Mouse (Mus musculus): ENCODE data around the gene Rai1. TPM values are rescaled to one million over a fixed set of nuclear protein-coding genes. Genes with fewer than 3 reads are reported as not detected.

Rai1 gene
- total RNA-seq, 2 experiments from 2014 or later = 44.6 to 45.7 TPM

DNA sequence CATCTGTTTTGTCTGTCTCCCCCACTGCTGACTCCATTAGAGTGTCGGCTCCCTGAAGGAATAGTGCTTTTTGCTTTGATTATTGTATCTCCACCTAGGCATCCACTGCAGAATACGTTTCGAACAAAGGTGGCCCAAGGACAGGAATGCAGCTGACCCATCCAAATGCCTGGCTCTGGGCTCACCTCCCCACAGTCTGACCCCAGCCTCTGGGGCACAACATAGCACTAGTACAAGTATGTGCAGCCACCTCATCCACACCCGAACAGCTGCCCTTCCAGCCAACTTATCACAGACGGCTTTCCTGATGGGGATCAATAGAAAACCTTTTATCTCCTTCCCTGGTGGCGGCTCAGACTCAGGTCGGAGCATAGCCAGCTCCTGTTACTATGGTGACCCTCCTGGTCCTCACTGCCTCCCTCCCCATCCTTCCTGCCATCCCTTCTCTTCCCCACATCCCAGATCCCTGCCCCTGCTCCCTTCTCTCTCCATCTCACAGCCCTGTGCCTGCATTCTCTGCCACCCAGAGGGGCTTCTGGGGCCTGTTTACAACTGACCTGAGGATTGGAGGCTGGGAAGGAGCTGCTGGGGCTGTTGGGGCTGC is 10.7 kb upstream of the Rai1 start:
- no peak for DNase-seq
- intact Hi-C loops (cut with DNase I) = no loop called here

- intact Hi-C loops (cut with DNase I) = no loop called here
- DNase-seq = no peak
Observed at GRCm38 (mm10) chr11:60094909-60095810, 9.7 kb upstream of the Rai1 start.

- DNase-seq = no peak
- intact Hi-C loops (cut with DNase I) = loop anchor here (5.0 kb wide), 1 partner anchor 313 kb away; no protein-coding TSS in a partner anchor
Observed at GRCm38 (mm10) chr11:60099555-60100186, 5.1 kb upstream of the Rai1 start.

DNA sequence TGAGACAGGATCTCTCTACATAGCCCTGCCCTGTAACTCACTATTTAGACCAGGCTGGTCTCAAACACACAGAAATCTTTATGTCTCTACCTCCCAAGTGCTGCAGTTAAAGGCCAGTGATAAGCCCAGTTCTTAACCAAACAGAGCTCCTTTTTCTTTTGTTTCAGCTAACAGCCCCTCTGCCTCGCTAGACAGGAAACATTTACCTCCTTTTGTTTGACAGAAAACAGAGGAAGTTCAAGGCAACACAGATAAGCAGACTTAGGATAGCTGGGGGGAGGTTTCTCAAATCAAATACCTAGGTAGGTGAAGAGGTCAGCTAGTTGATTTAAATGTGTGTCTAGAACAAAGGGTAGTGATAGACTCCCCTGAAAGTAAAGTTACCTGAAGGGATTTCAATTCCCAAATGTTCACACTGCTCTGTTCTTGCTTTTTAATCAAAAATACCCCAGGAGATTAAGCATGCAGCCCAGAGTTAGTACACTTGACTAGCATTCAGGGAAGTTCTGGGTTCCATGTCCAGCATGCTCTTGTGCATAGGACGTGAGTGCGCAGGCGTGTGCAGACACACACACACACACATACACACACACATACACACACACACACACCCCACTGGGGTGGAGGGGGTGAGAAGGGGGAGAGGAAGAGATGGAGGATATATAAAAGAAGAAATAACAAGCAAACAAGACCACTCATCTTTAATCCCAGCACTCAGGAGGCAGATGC is 3.8 kb upstream of the Rai1 start:
- intact Hi-C loops (cut with DNase I) = loop anchor here (5.0 kb wide), 1 partner anchor 311 kb away; no protein-coding TSS in a partner anchor
- no peak for DNase-seq

DNA sequence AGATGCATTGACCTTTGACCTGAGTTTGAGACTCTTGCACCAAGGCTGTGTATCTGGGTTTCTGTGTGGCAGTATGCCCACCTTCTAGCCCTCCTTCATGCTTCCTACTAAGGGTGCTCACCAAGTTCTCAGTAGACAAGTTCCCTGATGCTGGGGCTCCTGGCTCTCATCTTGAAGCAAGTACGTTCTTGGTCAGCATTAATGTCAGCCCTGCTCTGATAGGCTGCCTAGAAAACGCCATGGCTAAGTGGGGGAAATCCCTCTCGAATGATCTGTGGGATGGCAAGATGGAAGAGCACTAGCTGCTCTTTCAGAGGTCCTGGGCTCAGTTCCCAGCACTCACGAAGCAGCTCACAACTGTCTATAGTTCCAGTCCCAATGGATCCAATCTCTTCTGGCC is 2.8 kb upstream of the Rai1 start:
- no peak for DNase-seq
- intact Hi-C loops (cut with DNase I) = loop anchor here (5.0 kb wide), 1 partner anchor 310 kb away; no protein-coding TSS in a partner anchor

- intact Hi-C loops (cut with DNase I) = loop anchor here (5.0 kb wide), 1 partner anchor 310 kb away; no protein-coding TSS in a partner anchor
- DNase-seq = peak in 1 of 2 experiments; percentile 44
Observed at GRCm38 (mm10) chr11:60102664-60103063, 2.1 kb upstream of the Rai1 start.

- no peak for DNase-seq
- intact Hi-C loops (cut with DNase I) = loop anchor here (5.0 kb wide), 1 partner anchor 309 kb away; no protein-coding TSS in a partner anchor
Observed at GRCm38 (mm10) chr11:60103567-60103966, 1.2 kb upstream of the Rai1 start.

DNA sequence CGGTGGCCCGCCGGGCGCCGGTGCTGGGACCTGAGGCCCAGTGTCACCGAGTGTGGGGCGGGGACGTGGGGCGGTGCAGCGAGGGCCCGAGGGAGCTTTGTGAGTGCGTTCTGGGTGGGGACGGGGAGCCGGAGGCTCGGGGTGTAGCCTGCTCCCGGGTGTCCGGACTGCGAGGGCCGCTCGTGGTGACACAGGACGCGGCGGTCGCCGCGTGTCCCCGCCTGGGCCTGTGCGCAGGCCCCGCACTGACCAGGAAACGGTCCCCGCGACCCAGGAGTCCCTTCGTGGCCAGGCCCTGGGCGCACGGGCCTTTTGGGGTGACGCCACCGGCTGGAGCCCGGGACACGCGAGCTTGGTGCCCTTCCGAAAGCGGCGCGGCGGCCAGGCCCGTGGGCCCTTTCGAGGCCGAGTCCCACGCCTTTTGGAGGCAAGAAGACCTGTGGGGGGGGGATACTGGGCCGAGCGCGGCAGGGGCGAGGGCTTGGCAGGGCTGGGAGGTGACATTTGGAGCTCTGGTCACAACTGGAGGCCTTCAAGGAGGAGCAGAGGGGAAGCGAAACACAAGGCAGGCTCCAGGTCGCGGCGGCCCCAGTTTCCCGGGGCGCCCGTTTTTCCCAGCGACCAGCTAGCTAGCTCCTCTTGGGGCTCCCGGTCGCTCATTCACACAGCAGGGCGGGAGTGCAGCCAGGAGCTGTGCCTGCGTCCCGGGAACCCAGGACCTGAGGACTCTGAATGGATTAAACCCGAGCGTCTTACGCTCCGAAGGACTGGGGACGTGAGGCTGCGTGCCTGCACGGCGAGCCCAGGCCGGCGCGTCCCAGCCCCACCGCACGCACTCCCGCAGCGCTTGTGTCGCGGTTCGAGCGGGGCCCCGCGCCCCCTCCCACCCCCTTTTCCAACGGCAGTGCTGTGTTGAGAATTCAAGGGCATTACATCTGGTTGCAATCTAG is 1.1 kb downstream of the Rai1 start:
- DNase-seq = peak; percentile 79 to 83

GRCm38 (mm10) chr11:60106543-60107110 is 1.8 kb downstream of the Rai1 start:
- intact Hi-C loops (cut with DNase I) = loop anchor here (5.0 kb wide), 2 partner anchors 36 to 246 kb away; partner anchors contain the start of genes Drc3 and Tom1l2
- DNase-seq = peak; percentile 74 to 76

More for the DNA sequence above, 1.1 kb downstream of the Rai1 start:
- intact Hi-C loops (cut with DNase I) = loop anchor here (2.0 to 5.0 kb wide), 4 partner anchors 36 to 246 kb away; partner anchors contain the start of genes Drc3 and Tom1l2

GRCm38 (mm10) chr11:60107449-60107848 is 2.6 kb downstream of the Rai1 start:
- intact Hi-C loops (cut with DNase I) = loop anchor here (5.0 kb wide), 2 partner anchors 35 to 245 kb away; partner anchors contain the start of genes Drc3 and Tom1l2
- no peak for DNase-seq

GRCm38 (mm10) chr11:60108631-60109172 is 3.9 kb downstream of the Rai1 start:
- intact Hi-C loops (cut with DNase I) = loop anchor here (5.0 kb wide), 2 partner anchors 34 to 244 kb away; partner anchors contain the start of genes Drc3 and Tom1l2
- no peak for DNase-seq

DNA sequence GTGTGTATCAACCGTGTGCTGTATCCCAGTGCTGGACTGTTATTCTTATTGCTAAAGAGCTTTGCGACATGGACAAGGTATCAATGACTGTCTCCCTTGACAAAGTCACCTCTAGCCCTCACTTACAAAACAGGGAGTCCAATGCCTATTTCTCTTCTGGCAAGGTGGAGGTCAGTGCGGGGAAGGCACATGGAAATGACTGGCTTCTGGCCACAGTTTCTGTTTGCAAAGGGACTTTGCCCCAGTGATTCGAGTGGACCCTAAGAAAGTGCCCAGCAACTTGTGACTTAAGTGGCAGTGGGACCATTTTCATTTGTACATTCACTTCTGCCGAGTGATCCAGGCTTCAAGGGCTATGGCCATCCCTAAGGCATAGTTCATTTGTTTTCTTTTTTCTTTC is 5.6 kb downstream of the Rai1 start:
- no peak for DNase-seq
- intact Hi-C loops (cut with DNase I) = no loop called here

DNA sequence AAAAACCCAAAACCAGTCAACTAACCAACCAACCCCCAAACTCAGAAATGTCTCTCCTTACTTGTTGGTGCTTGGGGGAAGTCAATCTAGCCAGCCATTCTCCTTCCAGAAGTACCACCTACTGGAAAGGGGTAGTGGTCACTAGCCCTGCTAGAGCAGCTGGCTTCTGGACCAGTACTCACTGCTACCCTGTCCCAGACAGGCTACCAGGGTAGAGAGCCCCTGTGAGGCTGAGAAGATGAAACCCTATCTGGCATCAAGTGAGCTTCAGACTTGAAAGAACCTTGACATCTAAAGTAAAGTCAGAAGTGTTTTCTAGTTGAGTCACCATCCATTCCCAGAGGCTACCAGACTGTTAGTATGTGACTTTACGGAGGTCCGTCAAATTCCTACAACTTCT is 6.8 kb downstream of the Rai1 start:
- intact Hi-C loops (cut with DNase I) = no loop called here
- no peak for DNase-seq

DNA sequence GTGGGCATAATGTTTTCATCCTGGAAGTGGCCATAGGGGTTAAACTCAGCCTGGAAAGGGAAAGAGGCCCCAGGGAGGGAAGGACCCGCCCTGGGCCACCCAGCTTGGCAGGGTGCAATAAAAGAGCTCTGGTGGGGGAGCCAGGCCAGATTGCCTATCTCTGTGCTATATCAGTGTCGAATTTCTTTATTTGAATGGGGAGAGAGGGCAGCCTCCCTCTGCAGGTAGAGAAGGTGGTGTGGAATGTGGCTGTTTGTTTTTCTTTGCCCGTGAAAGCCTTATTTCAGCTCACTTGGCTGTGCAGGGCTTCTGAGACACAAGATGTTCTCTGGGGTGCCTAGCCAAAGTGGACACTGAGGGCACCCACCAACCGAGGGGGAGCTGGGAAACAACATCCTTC is 8.8 kb downstream of the Rai1 start:
- DNase-seq = no peak
- intact Hi-C loops (cut with DNase I) = no loop called here

DNA sequence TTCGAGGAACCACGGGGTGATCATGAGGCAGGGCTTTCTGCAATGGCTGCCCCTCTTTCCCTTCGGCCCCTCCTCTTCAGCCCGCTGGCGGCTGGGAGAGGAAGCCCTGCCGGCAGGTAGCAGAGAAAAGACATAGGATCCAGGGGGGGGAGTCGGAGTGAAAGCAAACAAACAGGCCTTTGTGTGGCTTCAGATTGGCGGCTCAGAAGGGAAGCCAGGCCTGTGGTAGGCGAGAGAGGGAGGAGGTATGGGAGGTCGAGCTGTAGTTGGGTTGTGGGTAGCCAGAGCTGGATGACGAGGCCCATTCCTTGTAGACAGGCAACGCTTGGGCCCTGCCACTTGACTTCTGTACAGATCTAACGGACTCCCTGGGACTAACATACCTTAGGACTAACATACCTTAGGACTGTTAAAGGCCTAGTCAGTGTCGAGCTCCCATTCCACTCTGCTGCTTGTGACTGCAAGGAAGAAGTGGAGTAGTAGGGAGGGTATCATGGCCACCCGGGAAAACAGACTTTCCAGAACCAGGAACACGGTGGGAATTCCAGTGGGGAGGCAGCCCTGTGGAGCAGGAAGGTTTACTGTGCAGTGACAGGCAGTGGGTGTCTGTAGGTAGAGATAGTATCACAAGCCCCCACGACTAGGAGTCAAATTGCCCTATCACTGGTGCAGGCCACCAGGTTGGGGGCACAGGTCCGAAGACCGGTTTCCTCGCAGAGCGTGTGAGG is 9.6 kb downstream of the Rai1 start:
- intact Hi-C loops (cut with DNase I) = no loop called here

DNA sequence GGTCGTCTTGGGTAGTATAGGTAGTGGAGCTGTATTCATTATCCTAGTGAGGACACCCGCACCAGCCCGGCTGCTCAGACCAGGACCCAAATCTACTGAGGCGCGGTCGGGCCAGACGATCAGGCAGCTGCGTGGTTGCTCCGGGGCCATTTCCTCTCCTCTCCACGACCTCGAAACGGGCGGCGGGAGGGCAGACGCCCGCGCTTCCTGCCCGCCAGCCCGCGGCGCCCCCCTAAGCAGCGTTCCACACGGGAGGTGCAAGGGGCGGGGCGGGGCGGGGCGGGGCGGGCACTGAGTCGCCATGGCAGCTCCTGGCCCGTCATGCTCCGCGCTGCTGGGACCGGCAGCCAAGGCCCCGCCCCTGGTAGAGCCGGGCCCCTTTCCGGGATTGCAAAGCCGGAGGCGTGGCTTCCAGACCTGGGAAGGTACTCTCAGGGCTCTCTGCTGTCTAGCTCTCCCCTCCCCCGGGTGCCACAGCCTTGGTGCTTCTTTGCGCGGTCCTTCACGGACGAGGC is 10.3 kb downstream of the Rai1 start:
- DNase-seq = peak; percentile 94 to 96
- intact Hi-C loops (cut with DNase I) = no loop called here

More for the DNA sequence above, 9.6 kb downstream of the Rai1 start:
- DNase-seq = peak; percentile 64 to 67

- intact Hi-C loops (cut with DNase I) = no loop called here
- DNase-seq = no peak
Observed at GRCm38 (mm10) chr11:60115638-60116276, 10.9 kb downstream of the Rai1 start.

All from heart, postnatal 10 days (tissue).